Mouse (Mus musculus): ENCODE data around the gene Necab3. TPM values are rescaled to one million over a fixed set of nuclear protein-coding genes. Genes with fewer than 3 reads are reported as not detected.

Necab3 gene
- polyA plus RNA-seq, 1 experiment from 2014 or later = 5.5 TPM

- Histone ChIP-seq H3K36me3 (ENCODE audit: control insufficient read depth, insufficient read depth, low read length) (peaks cover 4% of the 10 kb centered on the region; the same call in 1 of the 2 replicates), H3K27ac (ENCODE audit: low read depth, low read length) (no peak overlapping the region), H3K4me2 (ENCODE audit: low read depth, low read length, severe bottlenecking) (no peak overlapping the region), H3K9me3 (ENCODE audit: control insufficient read depth, low read length) (no peaks in the 10 kb centered on the region), H3K4me3 (ENCODE audit: low read depth, low read length) (no peak overlapping the region), H3K27me3 (ENCODE audit: control insufficient read depth, insufficient read depth, low read length) (no peaks in the 10 kb centered on the region), H3K9ac (ENCODE audit: low read length) (no peak overlapping the region), H3K4me1 (replicated peaks; ENCODE audit: control insufficient read depth, insufficient read depth, low read length) (no peaks in the 10 kb centered on the region)
- no peak for ATAC-seq (replicated peaks; ENCODE audit: low FRiP score)
- DNase-seq (ENCODE audit: low spot score) = no peak
- WGBS = 87% methylated on average over 2 of the region's 2 CpGs
These were observed 33.4 kb downstream of the Necab3 start for GRCm38 (mm10) chr2:154525285-154525684.

GRCm38 (mm10) chr2:154522334-154522733 lies 36.4 kb downstream of the Necab3 start:
- 97% methylated on average over 5 of the region's 5 CpGs for WGBS
- ATAC-seq (replicated peaks; ENCODE audit: low FRiP score) (no peak), DNase-seq (ENCODE audit: low spot score) (no peak)
- Histone ChIP-seq H3K36me3 (ENCODE audit: control insufficient read depth, insufficient read depth, low read length) (peaks cover 4% of the 10 kb centered on the region; the same call in 1 of the 2 replicates), H3K27ac (ENCODE audit: low read depth, low read length) (no peak overlapping the region), H3K4me3 (ENCODE audit: low read depth, low read length) (no peak overlapping the region), H3K4me2 (ENCODE audit: low read depth, low read length, severe bottlenecking) (no peak overlapping the region), H3K9me3 (ENCODE audit: control insufficient read depth, low read length) (no peaks in the 10 kb centered on the region), H3K27me3 (ENCODE audit: control insufficient read depth, insufficient read depth, low read length) (no peaks in the 10 kb centered on the region), H3K9ac (ENCODE audit: low read length) (no peak overlapping the region), H3K4me1 (replicated peaks; ENCODE audit: control insufficient read depth, insufficient read depth, low read length) (no peaks in the 10 kb centered on the region)

- H3K36me3 ChIP-seq (ENCODE audit: control insufficient read depth, insufficient read depth, low read length) = peaks cover 6% of the 10 kb centered on the region
- H3K9ac ChIP-seq (ENCODE audit: low read length) = no peak overlapping the region
These were observed 37.2 kb downstream of the Necab3 start for GRCm38 (mm10) chr2:154521449-154521848.

GRCm38 (mm10) chr2:154517424-154517823 lies 41.3 kb downstream of the Necab3 start:
- Histone ChIP-seq H3K9me3 (ENCODE audit: control insufficient read depth, low read length) (no peaks in the 10 kb centered on the region), H3K9ac (ENCODE audit: low read length) (no peak overlapping the region), H3K36me3 (ENCODE audit: control insufficient read depth, insufficient read depth, low read length) (peaks cover 2% of the 10 kb centered on the region), H3K27me3 (ENCODE audit: control insufficient read depth, insufficient read depth, low read length) (no peaks in the 10 kb centered on the region), H3K4me3 (ENCODE audit: low read depth, low read length) (no peak overlapping the region), H3K4me1 (replicated peaks; ENCODE audit: control insufficient read depth, insufficient read depth, low read length) (no peaks in the 10 kb centered on the region), H3K27ac (ENCODE audit: low read depth, low read length) (no peak overlapping the region), H3K4me2 (ENCODE audit: low read depth, low read length, severe bottlenecking) (no peak overlapping the region)
- ATAC-seq (replicated peaks; ENCODE audit: low FRiP score) (no peak), DNase-seq (ENCODE audit: low spot score) (no peak)
- 94% methylated on average over 5 of the region's 5 CpGs for WGBS

More at GRCm38 (mm10) chr2:154521449-154521848, 37.2 kb downstream of the Necab3 start:
- ATAC-seq (replicated peaks; ENCODE audit: low FRiP score) (no peak), DNase-seq (ENCODE audit: low spot score) (no peak)
- Histone ChIP-seq H3K9me3 (ENCODE audit: control insufficient read depth, low read length) (no peaks in the 10 kb centered on the region), H3K4me3 (ENCODE audit: low read depth, low read length) (no peak overlapping the region), H3K4me2 (ENCODE audit: low read depth, low read length, severe bottlenecking) (no peak overlapping the region), H3K27me3 (ENCODE audit: control insufficient read depth, insufficient read depth, low read length) (no peaks in the 10 kb centered on the region), H3K27ac (ENCODE audit: low read depth, low read length) (no peak overlapping the region), H3K4me1 (replicated peaks; ENCODE audit: control insufficient read depth, insufficient read depth, low read length) (no peaks in the 10 kb centered on the region)

DNA sequence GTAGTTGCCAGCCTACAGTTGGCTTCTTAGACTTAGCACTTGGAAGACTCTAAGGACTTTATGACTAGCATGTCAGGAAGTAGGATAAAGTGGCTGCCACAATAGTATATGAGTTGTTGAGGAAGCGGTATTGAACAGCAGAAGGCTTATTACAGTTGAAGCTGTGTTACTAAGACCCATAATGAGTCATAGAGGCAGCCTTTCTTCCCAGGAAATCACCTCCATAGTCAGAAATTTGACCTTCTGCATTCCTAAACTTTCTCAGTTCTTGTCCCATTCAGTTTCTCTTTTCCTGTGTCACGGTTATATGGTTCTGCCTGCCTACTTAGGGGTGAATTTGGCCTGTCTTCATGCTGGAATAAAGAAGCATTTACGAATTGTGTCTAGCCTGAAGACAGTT lies 41.7 kb downstream of the Necab3 start:
- Histone ChIP-seq H3K27me3 (ENCODE audit: control insufficient read depth, insufficient read depth, low read length) (no peaks in the 10 kb centered on the region), H3K9ac (ENCODE audit: low read length) (no peak overlapping the region), H3K27ac (ENCODE audit: low read depth, low read length) (no peak overlapping the region), H3K9me3 (ENCODE audit: control insufficient read depth, low read length) (no peaks in the 10 kb centered on the region), H3K4me3 (ENCODE audit: low read depth, low read length) (no peak overlapping the region), H3K36me3 (ENCODE audit: control insufficient read depth, insufficient read depth, low read length) (peaks cover 2% of the 10 kb centered on the region), H3K4me2 (ENCODE audit: low read depth, low read length, severe bottlenecking) (no peak overlapping the region), H3K4me1 (replicated peaks; ENCODE audit: control insufficient read depth, insufficient read depth, low read length) (no peaks in the 10 kb centered on the region)
- DNase-seq (ENCODE audit: low spot score) (no peak), ATAC-seq (replicated peaks; ENCODE audit: low FRiP score) (no peak)
- WGBS = 89% methylated on average over 3 of the region's 3 CpGs

- H3K4me3 ChIP-seq (ENCODE audit: low read depth, low read length) = no peak overlapping the region
- ATAC-seq (replicated peaks; ENCODE audit: low FRiP score) = no peak
- H3K27ac ChIP-seq (ENCODE audit: low read depth, low read length) = no peak overlapping the region
- no peaks in the 10 kb centered on the region for H3K4me1 ChIP-seq (replicated peaks; ENCODE audit: control insufficient read depth, insufficient read depth, low read length)
- no peaks in the 10 kb centered on the region for H3K36me3 ChIP-seq (ENCODE audit: control insufficient read depth, insufficient read depth, low read length)
- H3K27me3 ChIP-seq (ENCODE audit: control insufficient read depth, insufficient read depth, low read length) = no peaks in the 10 kb centered on the region
- H3K9ac ChIP-seq (ENCODE audit: low read length) = no peak overlapping the region
- H3K9me3 ChIP-seq (ENCODE audit: control insufficient read depth, low read length) = no peaks in the 10 kb centered on the region
- no peak overlapping the region for H3K4me2 ChIP-seq (ENCODE audit: low read depth, low read length, severe bottlenecking)
- WGBS = 96% methylated on average over 3 of the region's 3 CpGs
- no peak for DNase-seq (ENCODE audit: low spot score)
These were observed 48.5 kb downstream of the Necab3 start for GRCm38 (mm10) chr2:154510141-154510540.

- no peak overlapping the region for H3K27ac ChIP-seq (ENCODE audit: low read depth, low read length)
- no peak for DNase-seq (ENCODE audit: low spot score)
- no peaks in the 10 kb centered on the region for H3K36me3 ChIP-seq (ENCODE audit: control insufficient read depth, insufficient read depth, low read length)
- H3K4me1 ChIP-seq (replicated peaks; ENCODE audit: control insufficient read depth, insufficient read depth, low read length) = no peaks in the 10 kb centered on the region
- H3K9ac ChIP-seq (ENCODE audit: low read length) = no peak overlapping the region
- no peak for ATAC-seq (replicated peaks; ENCODE audit: low FRiP score)
- WGBS = 88% methylated on average over 4 of the region's 4 CpGs
- H3K27me3 ChIP-seq (ENCODE audit: control insufficient read depth, insufficient read depth, low read length) = no peaks in the 10 kb centered on the region
- no peak overlapping the region for H3K4me2 ChIP-seq (ENCODE audit: low read depth, low read length, severe bottlenecking)
- no peaks in the 10 kb centered on the region for H3K9me3 ChIP-seq (ENCODE audit: control insufficient read depth, low read length)
- no peak overlapping the region for H3K4me3 ChIP-seq (ENCODE audit: low read depth, low read length)
These were observed 50.2 kb downstream of the Necab3 start for GRCm38 (mm10) chr2:154508450-154508849.

GRCm38 (mm10) chr2:154507566-154508283 lies 51.0 kb downstream of the Necab3 start:
- Histone ChIP-seq H3K27me3 (ENCODE audit: control insufficient read depth, insufficient read depth, low read length) (no peaks in the 10 kb centered on the region), H3K4me2 (ENCODE audit: low read depth, low read length, severe bottlenecking) (no peak overlapping the region), H3K9ac (ENCODE audit: low read length) (no peak overlapping the region), H3K4me1 (replicated peaks; ENCODE audit: control insufficient read depth, insufficient read depth, low read length) (no peaks in the 10 kb centered on the region), H3K9me3 (ENCODE audit: control insufficient read depth, low read length) (no peaks in the 10 kb centered on the region), H3K4me3 (ENCODE audit: low read depth, low read length) (no peak overlapping the region), H3K36me3 (ENCODE audit: control insufficient read depth, insufficient read depth, low read length) (no peaks in the 10 kb centered on the region), H3K27ac (ENCODE audit: low read depth, low read length) (no peak overlapping the region)
- WGBS = 82% methylated on average over 9 of the region's 9 CpGs
- no peak for DNase-seq (ENCODE audit: low spot score)
- no peak for ATAC-seq (replicated peaks; ENCODE audit: low FRiP score)

- no peak overlapping the region for H3K9ac ChIP-seq (ENCODE audit: low read length)
- no peaks in the 10 kb centered on the region for H3K36me3 ChIP-seq (ENCODE audit: control insufficient read depth, insufficient read depth, low read length)
- DNase-seq (ENCODE audit: low spot score) = no peak
- H3K4me3 ChIP-seq (ENCODE audit: low read depth, low read length) = no peak overlapping the region
- no peaks in the 10 kb centered on the region for H3K27me3 ChIP-seq (ENCODE audit: control insufficient read depth, insufficient read depth, low read length)
- H3K4me2 ChIP-seq (ENCODE audit: low read depth, low read length, severe bottlenecking) = no peak overlapping the region
- WGBS = 56% methylated on average over 2 of the region's 2 CpGs
- no peaks in the 10 kb centered on the region for H3K4me1 ChIP-seq (replicated peaks; ENCODE audit: control insufficient read depth, insufficient read depth, low read length)
- no peak for ATAC-seq (replicated peaks; ENCODE audit: low FRiP score)
- H3K27ac ChIP-seq (ENCODE audit: low read depth, low read length) = no peak overlapping the region
- no peaks in the 10 kb centered on the region for H3K9me3 ChIP-seq (ENCODE audit: control insufficient read depth, low read length)
These were observed 51.6 kb downstream of the Necab3 start for GRCm38 (mm10) chr2:154507076-154507475.

Measured in forebrain, embryonic 11.5 days (tissue).